Mouse (Mus musculus): ENCODE measurements around the gene 4930518I15Rik. TPM values are rescaled to one million over a fixed set of nuclear protein-coding genes. Genes with fewer than 3 reads are reported as not detected.

4930518I15Rik gene
- polyA plus RNA-seq, 1 experiment from 2014 or later, result 7.2 TPM

DNA sequence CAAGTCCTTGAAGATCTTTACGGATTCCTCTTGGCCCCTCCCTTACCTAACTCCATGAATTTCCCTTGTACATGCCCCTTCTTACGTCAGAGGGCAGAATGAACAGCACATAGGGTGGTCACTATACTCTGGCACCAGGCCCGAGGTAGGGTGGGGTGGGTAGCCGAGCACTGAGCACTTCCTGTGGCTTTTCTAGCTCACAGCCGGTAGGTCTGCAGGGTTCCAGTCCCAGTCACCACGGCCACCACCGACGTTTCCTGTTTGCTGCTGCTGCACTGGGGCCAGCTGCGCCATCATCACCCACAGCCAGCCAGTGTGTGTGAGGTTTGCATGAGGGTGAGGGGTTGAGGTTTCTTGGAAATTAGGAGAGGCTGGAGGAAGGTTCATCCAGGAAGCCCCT, 20.0 kb upstream of the 4930518I15Rik start:
- no peak for TF ChIP-seq CTCF (IDR thresholded peaks at IDR 0.05; ENCODE audit: low read depth)
- WGBS, result 34% methylated on average over 9 of the region's 9 CpGs
- no peak overlapping the region for H3K9ac ChIP-seq
- no peak overlapping the region for H3K27ac ChIP-seq (ENCODE audit: low read depth)
- ATAC-seq (ENCODE audit: insufficient read depth) (peak; percentile 17; the same call in 1 of the 2 replicates), DNase-seq (peak; percentile 38)
- H3K4me1 ChIP-seq (ENCODE audit: insufficient read depth), result peaks cover 4% of the 10 kb centered on the region; the same call in 1 of the 2 replicates
- H3K9me3 ChIP-seq (ENCODE audit: low read depth, low read length), result no peaks in the 10 kb centered on the region
- no peak overlapping the region for H3K4me3 ChIP-seq (ENCODE audit: low read depth, low read length)
- no peak overlapping the region for H3K4me2 ChIP-seq
- peaks cover 29% of the 10 kb centered on the region for H3K36me3 ChIP-seq (ENCODE audit: insufficient read depth)
- H3K27me3 ChIP-seq (ENCODE audit: insufficient read depth, low read length), result no peaks in the 10 kb centered on the region

DNA sequence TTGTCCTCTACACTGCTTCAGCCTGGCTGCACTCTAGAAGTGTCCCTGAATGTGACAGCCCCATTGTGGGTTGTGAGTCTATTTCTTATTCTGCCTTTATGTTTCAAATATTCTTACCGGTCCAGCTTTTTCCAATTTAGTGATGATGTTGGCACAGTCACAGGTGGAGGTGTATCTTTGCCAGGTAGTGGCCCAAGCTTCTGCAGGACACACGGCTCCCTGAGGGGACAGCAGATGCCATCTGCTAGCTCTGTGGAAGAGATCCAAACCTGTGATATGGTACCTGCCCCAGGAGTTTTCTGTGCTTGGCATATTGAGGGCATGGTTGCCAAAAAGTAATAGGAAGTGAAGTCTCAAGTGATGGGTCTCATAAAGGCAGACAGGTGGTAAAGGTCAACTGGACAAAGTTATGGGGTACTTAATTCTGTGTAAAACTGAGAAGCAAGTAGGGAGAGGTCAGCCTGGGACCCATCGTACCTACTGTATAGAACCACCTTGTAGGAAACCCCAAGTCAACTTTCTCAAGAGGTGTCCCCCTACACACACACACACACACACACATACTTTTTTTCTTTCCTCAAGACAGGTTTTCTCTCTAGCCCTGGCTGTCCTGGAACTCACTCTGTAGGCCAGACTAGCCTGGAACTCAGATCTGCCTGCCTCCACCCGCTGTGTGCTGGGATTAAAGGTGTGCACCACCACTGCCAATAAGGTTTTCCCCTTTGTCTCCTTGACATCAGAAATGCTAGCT, 17.2 kb upstream of the 4930518I15Rik start:
- TF ChIP-seq CTCF (IDR thresholded peaks at IDR 0.05; ENCODE audit: low read depth), result no peak
- no peak for ATAC-seq (ENCODE audit: insufficient read depth)
- WGBS, result 90% methylated on average over 4 of the region's 4 CpGs
- no peaks in the 10 kb centered on the region for H3K27me3 ChIP-seq (ENCODE audit: insufficient read depth, low read length)
- no peak overlapping the region for H3K4me2 ChIP-seq
- no peak overlapping the region for H3K9ac ChIP-seq
- peaks cover 6% of the 10 kb centered on the region for H3K4me1 ChIP-seq (ENCODE audit: insufficient read depth)
- H3K36me3 ChIP-seq (ENCODE audit: insufficient read depth), result peaks cover 55% of the 10 kb centered on the region
- H3K9me3 ChIP-seq (ENCODE audit: low read depth, low read length), result no peaks in the 10 kb centered on the region
- H3K27ac ChIP-seq (ENCODE audit: low read depth), result no peak overlapping the region
- H3K4me3 ChIP-seq (ENCODE audit: low read depth, low read length), result no peak overlapping the region
- no peak for DNase-seq

DNA sequence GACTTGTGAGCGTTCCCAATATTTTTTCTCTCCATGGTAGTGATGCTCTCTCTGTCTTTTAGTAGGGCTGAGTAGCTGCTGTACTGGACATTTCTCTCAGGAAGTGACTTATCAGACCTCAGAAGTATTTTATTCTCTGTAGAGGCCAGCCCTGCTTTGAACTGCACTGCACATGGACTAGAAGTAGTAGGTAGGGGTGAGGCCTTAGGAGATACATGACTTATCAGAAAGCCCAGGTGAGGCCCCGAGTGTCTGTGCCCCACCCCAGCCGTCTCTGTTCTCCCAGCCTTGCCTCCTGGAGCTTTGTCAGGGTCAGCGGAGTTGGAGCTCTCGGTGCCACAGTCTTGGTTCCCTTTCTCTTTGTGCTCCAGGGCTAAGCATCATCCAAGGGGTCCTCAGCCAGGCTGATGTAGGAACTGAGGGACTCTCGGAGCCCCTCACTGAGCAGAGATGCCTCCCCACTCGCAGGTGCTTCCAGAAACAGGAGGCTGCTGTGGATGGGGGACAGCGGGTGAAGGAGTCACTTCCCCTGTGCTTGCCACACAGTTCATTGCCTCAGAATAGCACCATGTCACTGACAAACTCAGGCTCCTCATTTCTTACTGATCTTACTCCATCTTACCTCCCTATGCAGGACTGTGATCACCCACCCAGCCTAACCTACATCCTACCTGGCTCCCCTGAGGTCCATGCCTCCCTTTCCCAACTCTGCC, 16.5 kb upstream of the 4930518I15Rik start:
- peaks cover 7% of the 10 kb centered on the region for H3K4me1 ChIP-seq (ENCODE audit: insufficient read depth)
- ATAC-seq (ENCODE audit: insufficient read depth) (no peak), DNase-seq (no peak)
- no peak overlapping the region for H3K27ac ChIP-seq (ENCODE audit: low read depth)
- no peak overlapping the region for H3K9ac ChIP-seq
- no peak overlapping the region for H3K4me2 ChIP-seq
- peaks cover 61% of the 10 kb centered on the region for H3K36me3 ChIP-seq (ENCODE audit: insufficient read depth)
- H3K27me3 ChIP-seq (ENCODE audit: insufficient read depth, low read length), result no peaks in the 10 kb centered on the region
- H3K9me3 ChIP-seq (ENCODE audit: low read depth, low read length), result no peaks in the 10 kb centered on the region
- 83% methylated on average over 8 of the region's 8 CpGs for WGBS
- no peak overlapping the region for H3K4me3 ChIP-seq (ENCODE audit: low read depth, low read length)
- no peak for TF ChIP-seq CTCF (IDR thresholded peaks at IDR 0.05; ENCODE audit: low read depth)

DNA sequence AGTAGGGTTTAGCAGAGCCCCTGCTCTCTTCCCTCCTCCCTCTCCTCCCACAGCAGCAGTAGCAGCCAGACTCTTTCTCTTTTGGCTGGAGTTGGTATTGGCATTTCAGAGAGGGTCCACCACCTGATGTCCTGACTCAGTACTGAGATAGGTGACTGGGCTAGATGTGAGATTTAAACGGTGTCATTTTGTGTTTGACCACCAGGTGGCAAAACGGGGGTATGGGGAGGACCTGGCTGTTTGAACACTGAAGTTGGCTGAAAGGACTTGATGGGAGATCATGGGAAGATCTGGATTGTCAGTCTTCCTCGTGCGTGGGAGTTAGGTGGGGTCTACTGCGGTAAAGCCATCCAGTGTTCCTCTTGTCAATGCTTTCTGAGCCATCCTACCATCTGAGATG, 15.9 kb upstream of the 4930518I15Rik start:
- peaks cover 67% of the 10 kb centered on the region for H3K36me3 ChIP-seq (ENCODE audit: insufficient read depth)
- 29% methylated on average over 5 of the region's 5 CpGs for WGBS
- 0 out of 2 replicates have a peak, but pooled peaks have one; percentile 23 for ATAC-seq (ENCODE audit: insufficient read depth)

DNA sequence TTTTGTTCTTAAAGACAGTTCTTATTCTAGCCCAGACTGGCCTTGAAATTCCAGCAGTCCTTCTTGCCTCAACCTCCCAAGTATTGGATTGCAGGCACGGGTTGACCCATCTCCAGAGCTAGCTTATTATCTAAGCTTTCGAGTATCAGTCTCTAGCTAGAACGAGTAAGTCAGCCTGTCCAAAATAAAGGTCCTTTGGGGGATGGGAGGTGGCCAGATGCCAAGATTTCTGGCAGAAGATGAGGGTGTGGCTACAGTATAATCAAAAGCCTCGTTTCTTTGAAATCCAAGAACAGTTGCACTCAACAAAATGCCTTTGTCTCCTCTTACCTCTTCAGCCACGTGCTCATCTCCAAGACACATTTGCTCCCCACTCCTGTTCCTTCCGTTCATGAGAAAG, 12.8 kb upstream of the 4930518I15Rik start:
- no peaks in the 10 kb centered on the region for H3K27me3 ChIP-seq (ENCODE audit: insufficient read depth, low read length)
- no peak for TF ChIP-seq CTCF (IDR thresholded peaks at IDR 0.05; ENCODE audit: low read depth)
- peaks cover 95% of the 10 kb centered on the region for H3K36me3 ChIP-seq (ENCODE audit: insufficient read depth)
- no peak overlapping the region for H3K4me3 ChIP-seq (ENCODE audit: low read depth, low read length)
- DNase-seq (peak; percentile 63), ATAC-seq (ENCODE audit: insufficient read depth) (no peak)
- no peak overlapping the region for H3K9ac ChIP-seq
- no peak overlapping the region for H3K27ac ChIP-seq (ENCODE audit: low read depth)
- no peak overlapping the region for H3K4me2 ChIP-seq
- H3K9me3 ChIP-seq (ENCODE audit: low read depth, low read length), result no peaks in the 10 kb centered on the region
- 24% methylated on average over 6 of the region's 6 CpGs for WGBS
- peaks cover 3% of the 10 kb centered on the region; the same call in 1 of the 2 replicates for H3K4me1 ChIP-seq (ENCODE audit: insufficient read depth)

More for the DNA sequence above, 15.9 kb upstream of the 4930518I15Rik start:
- Histone ChIP-seq H3K4me2 (no peak overlapping the region), H3K4me3 (ENCODE audit: low read depth, low read length) (no peak overlapping the region), H3K4me1 (ENCODE audit: insufficient read depth) (peaks cover 7% of the 10 kb centered on the region), H3K27me3 (ENCODE audit: insufficient read depth, low read length) (no peaks in the 10 kb centered on the region), H3K27ac (ENCODE audit: low read depth) (no peak overlapping the region), H3K9ac (no peak overlapping the region), H3K9me3 (ENCODE audit: low read depth, low read length) (no peaks in the 10 kb centered on the region)
- peak; percentile 86 for DNase-seq
- peak; percentile 87 for TF ChIP-seq CTCF (IDR thresholded peaks at IDR 0.05; ENCODE audit: low read depth)

DNA sequence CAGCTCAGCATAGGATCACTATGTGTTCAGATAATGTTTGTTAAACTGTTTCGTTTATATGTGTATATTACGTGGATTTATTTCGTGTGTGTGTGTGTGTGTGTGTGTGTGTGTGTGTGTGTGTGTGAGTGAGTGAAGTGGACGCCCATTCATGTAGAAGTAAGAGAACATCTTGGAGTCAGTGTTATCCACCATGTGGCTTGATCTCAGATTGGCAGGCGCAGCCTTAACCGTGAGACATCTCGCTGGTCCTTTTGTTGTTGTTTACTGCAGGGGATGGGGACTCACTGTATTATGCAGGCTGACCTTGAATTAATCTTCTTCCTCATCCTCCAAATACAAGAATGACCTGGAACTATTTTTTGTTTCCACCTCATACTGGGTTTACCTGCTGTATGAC, 11.8 kb upstream of the 4930518I15Rik start:
- no peak for ATAC-seq (ENCODE audit: insufficient read depth)
- Histone ChIP-seq H3K27ac (ENCODE audit: low read depth) (no peak overlapping the region), H3K27me3 (ENCODE audit: insufficient read depth, low read length) (no peaks in the 10 kb centered on the region), H3K4me3 (ENCODE audit: low read depth, low read length) (no peak overlapping the region), H3K9ac (no peak overlapping the region), H3K4me1 (ENCODE audit: insufficient read depth) (peaks cover 3% of the 10 kb centered on the region; the same call in 1 of the 2 replicates), H3K9me3 (ENCODE audit: low read depth, low read length) (no peaks in the 10 kb centered on the region), H3K4me2 (no peak overlapping the region), H3K36me3 (ENCODE audit: insufficient read depth) (peaks cover 95% of the 10 kb centered on the region)
- 76% methylated on average over 7 of the region's 7 CpGs for WGBS
- DNase-seq, result no peak
- TF ChIP-seq CTCF (IDR thresholded peaks at IDR 0.05; ENCODE audit: low read depth), result no peak

DNA sequence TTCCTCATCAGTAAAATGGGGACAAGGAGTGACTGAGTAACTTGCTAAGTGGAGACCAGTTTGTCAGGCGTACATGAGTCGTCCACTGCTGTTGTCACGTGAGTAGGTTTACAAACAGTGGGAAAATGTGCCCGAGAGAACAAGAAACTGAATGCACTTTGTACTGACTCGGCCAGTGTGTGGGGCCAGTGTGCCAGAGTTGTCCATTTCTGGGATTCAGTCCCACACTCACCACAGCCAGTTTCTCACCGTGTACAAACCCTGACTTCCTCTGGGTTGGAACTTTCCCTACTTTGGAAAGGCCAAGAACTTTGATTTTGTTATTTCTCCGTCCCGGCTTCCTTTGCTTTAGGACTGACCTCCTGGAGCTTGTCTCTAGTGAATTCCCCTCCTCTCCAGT, 11.2 kb upstream of the 4930518I15Rik start:
- Histone ChIP-seq H3K4me2 (no peak overlapping the region), H3K9me3 (ENCODE audit: low read depth, low read length) (no peaks in the 10 kb centered on the region), H3K4me1 (ENCODE audit: insufficient read depth) (peaks cover 6% of the 10 kb centered on the region; the same call in 1 of the 2 replicates), H3K4me3 (ENCODE audit: low read depth, low read length) (no peak overlapping the region), H3K27me3 (ENCODE audit: insufficient read depth, low read length) (no peaks in the 10 kb centered on the region), H3K9ac (no peak overlapping the region), H3K27ac (ENCODE audit: low read depth) (no peak overlapping the region), H3K36me3 (ENCODE audit: insufficient read depth) (peaks cover 92% of the 10 kb centered on the region)
- WGBS, result 72% methylated on average over 8 of the region's 8 CpGs
- ATAC-seq (ENCODE audit: insufficient read depth) (no peak), DNase-seq (no peak)
- no peak for TF ChIP-seq CTCF (IDR thresholded peaks at IDR 0.05; ENCODE audit: low read depth)

Measured in lung, embryonic 14.5 days (tissue).